Mouse (Mus musculus) CH12.LX (cell line): ENCODE results near the gene Lin28b. TPM values are rescaled to one million over a fixed set of nuclear protein-coding genes. Genes with fewer than 3 reads are reported as not detected.

Experiments
- DNase-seq: peaks from one replicate; pipeline ENCODE4 v3.0.0-alpha.2; 2013; ENCODE audit errors: extremely low read depth
- H3K27ac ChIP-seq: 2 replicates; pipeline ENCODE4 v1.5.1; 2012; ENCODE audit warnings: low read depth, mild to moderate bottlenecking, control low read depth, moderate library complexity; ENCODE audit not compliant: insufficient read depth
- H3K27me3 ChIP-seq: replicated peaks from 2 replicates; pipeline ENCODE3; 2012; ENCODE audit warnings: inconsistent platforms
- H3K36me3 ChIP-seq, 2 experiments: replicated peaks in 1 of 2; 2 replicates each; pipeline versions ENCODE3 to v1.6.1; 2012; ENCODE audit warnings: inconsistent platforms in 1 of 2, low read length in 1 of 2, mild to moderate bottlenecking in 1 of 2, mixed read lengths in 1 of 2, moderate library complexity in 1 of 2; ENCODE audit not compliant: control insufficient read depth in 1 of 2, insufficient read depth in 1 of 2
- H3K4me1 ChIP-seq, 2 experiments: 2 replicates each; pipeline ENCODE4 v1.6.1; 2012; ENCODE audit warnings: inconsistent platforms in 1 of 2, moderate library complexity in 1 of 2; ENCODE audit not compliant: insufficient read depth in 2 of 2, control insufficient read depth in 1 of 2
- H3K4me2 ChIP-seq: 2 replicates; pipeline ENCODE4 v1.6.1; 2012; ENCODE audit warnings: low read depth, mild to moderate bottlenecking, control low read depth; ENCODE audit not compliant: poor library complexity, insufficient read depth, severe bottlenecking
- H3K4me3 ChIP-seq, 3 experiments: fragments of 150-350 bp in 1 of 3; sonication (generic) in 1 of 3; replicated peaks in 1 of 3; 2 replicates each; pipeline versions ENCODE3 to v1.5.1; 2011 to 2012; ENCODE audit warnings: low read depth in 2 of 3, low read length in 2 of 3, mild to moderate bottlenecking in 2 of 3, moderate library complexity in 2 of 3, control low read depth in 1 of 3, improper control_type of control experiment in 1 of 3, inconsistent platforms in 1 of 3, mixed read lengths in 1 of 3; ENCODE audit not compliant: poor library complexity in 1 of 3
- H3K79me2 ChIP-seq: replicated peaks from 2 replicates; pipeline ENCODE4 v1.6.1; 2012; ENCODE audit warnings: mild to moderate bottlenecking, moderate library complexity; ENCODE audit not compliant: control insufficient read depth, poor library complexity, insufficient read depth, severe bottlenecking; ENCODE audit errors: extremely low read depth
- H3K9ac ChIP-seq: 2 replicates; pipeline ENCODE4 v1.6.1; 2012; ENCODE audit warnings: low read depth, mild to moderate bottlenecking, control low read depth, moderate library complexity; ENCODE audit not compliant: insufficient read depth
- H3K9me3 ChIP-seq: replicated peaks from 2 replicates; pipeline ENCODE3; 2012; ENCODE audit warnings: low read length, inconsistent platforms, mixed read lengths
- BHLHE40 ChIP-seq: IDR thresholded peaks from 2 replicates; pipeline ENCODE4 v1.6.1; 2011; ENCODE audit warnings: mild to moderate bottlenecking, low read depth, low read length, improper control_type of control experiment
- CHD1 ChIP-seq: IDR thresholded peaks from 2 replicates; pipeline ENCODE4 v1.6.1; 2012; ENCODE audit warnings: low read depth, low read length, improper control_type of control experiment, inconsistent platforms
- CHD2 ChIP-seq: IDR thresholded peaks from 2 replicates; pipeline ENCODE4 v1.6.1; 2011; ENCODE audit warnings: low read length, improper control_type of control experiment
- CTCF ChIP-seq, 2 experiments: IDR thresholded peaks in 1 of 2; conservative IDR thresholded peaks in 1 of 2; 2 replicates each; pipeline ENCODE4 v1.5.1; 2011 to 2012; ENCODE audit warnings: low read depth in 2 of 2, low read length in 2 of 2, improper control_type of control experiment in 1 of 2, inconsistent platforms in 1 of 2, mild to moderate bottlenecking in 1 of 2, moderate library complexity in 1 of 2
- ELF1 ChIP-seq: IDR thresholded peaks from 2 replicates; pipeline ENCODE4 v1.6.1; 2014; ENCODE audit warnings: low read depth, mild to moderate bottlenecking, inconsistent platforms, low read length, improper control_type of control experiment
- EP300 ChIP-seq: IDR thresholded peaks from 2 replicates; pipeline ENCODE4 v1.6.1; 2011; ENCODE audit warnings: low read length, improper control_type of control experiment
- ETS1 ChIP-seq: conservative IDR thresholded peaks from 2 replicates; pipeline ENCODE4 v1.6.1; 2012; ENCODE audit warnings: low read depth, mild to moderate bottlenecking, inconsistent platforms, low read length, improper control_type of control experiment, moderate library complexity
- MAFK ChIP-seq: IDR thresholded peaks from 2 replicates; pipeline ENCODE4 v1.6.1; 2011; ENCODE audit warnings: low read length, improper control_type of control experiment; ENCODE audit not compliant: insufficient replicate concordance
- MEF2A ChIP-seq: IDR thresholded peaks from 2 replicates; pipeline ENCODE4 v1.6.1; 2014; ENCODE audit warnings: low read depth, mild to moderate bottlenecking, inconsistent platforms, low read length, improper control_type of control experiment, borderline replicate concordance
- PAX5 ChIP-seq: IDR thresholded peaks from 2 replicates; pipeline ENCODE4 v1.6.1; 2012; ENCODE audit warnings: low read length, inconsistent platforms, mixed read lengths
- POLR2A ChIP-seq: IDR thresholded peaks from 2 replicates; pipeline ENCODE4 v1.6.1; 2011; ENCODE audit warnings: low read depth, mild to moderate bottlenecking, improper control_type of control experiment, low read length
- POLR2AphosphoS2 ChIP-seq: IDR thresholded peaks from 2 replicates; pipeline ENCODE4 v1.6.1; 2011; ENCODE audit warnings: low read depth, low read length, improper control_type of control experiment
- RAD21 ChIP-seq: IDR thresholded peaks from 2 replicates; pipeline ENCODE4 v1.6.1; 2011; ENCODE audit warnings: low read depth, mild to moderate bottlenecking, low read length, improper control_type of control experiment, moderate library complexity
- RCOR1 ChIP-seq: conservative IDR thresholded peaks from 2 replicates; pipeline ENCODE4 v1.6.1; 2012; ENCODE audit warnings: low read depth, mild to moderate bottlenecking, inconsistent platforms, low read length, improper control_type of control experiment
- SIN3A ChIP-seq: IDR thresholded peaks from 2 replicates; pipeline ENCODE4 v1.6.1; 2012; ENCODE audit warnings: low read length, improper control_type of control experiment, inconsistent platforms
- SMC3 ChIP-seq: IDR thresholded peaks from 2 replicates; pipeline ENCODE4 v1.6.1; 2011; ENCODE audit warnings: low read depth, low read length, improper control_type of control experiment
- UBTF ChIP-seq: IDR thresholded peaks from 2 replicates; pipeline ENCODE4 v1.6.1; 2012; ENCODE audit warnings: low read depth, mild to moderate bottlenecking, inconsistent platforms, low read length, improper control_type of control experiment, moderate library complexity
- USF1 ChIP-seq: IDR thresholded peaks from 2 replicates; pipeline ENCODE4 v1.6.1; 2014; ENCODE audit warnings: low read depth, mild to moderate bottlenecking, inconsistent platforms, low read length, improper control_type of control experiment
- ZKSCAN1 ChIP-seq: IDR thresholded peaks from 2 replicates; pipeline ENCODE4 v1.6.1; 2012; ENCODE audit warnings: low read depth, inconsistent platforms, low read length, improper control_type of control experiment, borderline replicate concordance
- ZMIZ1 ChIP-seq: IDR thresholded peaks from 2 replicates; pipeline ENCODE4 v1.6.1; 2012; ENCODE audit warnings: low read depth, mild to moderate bottlenecking, inconsistent platforms, low read length, improper control_type of control experiment
- dilution Hi-C: fragments of 300-500 bp; cut with MboI; formaldehyde crosslinking; loops from 2 replicates; pipeline ENCODE4 v1.14.3; 2020; ENCODE audit warnings: low sequenced_read_pairs; ENCODE audit not compliant: extremely low pct_unique_long_range_greater_than_20kb, extremely low pct_ligation_motif_present
- in situ Hi-C: fragments of 300-500 bp; cut with MboI; formaldehyde crosslinking; loops from 3 replicates; pipeline ENCODE4 v1.14.3; 2019; ENCODE audit warnings: low sequenced_read_pairs, low pct_ligation_motif_present, low pct_unique_long_range_greater_than_20kb, mixed read lengths
- polyA plus RNA-seq: library from polyadenylated mRNA; unstranded; fragments of >175 nt; gene quantifications from 2 replicates; pipeline ENCODE4 v1.2.1, GENCODE M21; 2012; ENCODE audit warnings: low read depth; ENCODE audit not compliant: insufficient read length
- total RNA-seq, 2 experiments: library from RNA; depleted of rRNA; stranded (reverse); fragments of 300-350 nt in 1 of 2; fragments of >200 nt in 1 of 2; gene quantifications; 2 replicates each; pipeline ENCODE4 v1.2.3; 2012 to 2014

Lin28b gene
- total RNA-seq (2012; rRNA removed): 11.6 and 11.8 TPM in 2 replicates
- total RNA-seq (2014; rRNA removed): 14.1 and 14.9 TPM in 2 replicates
- 9.5 and 10.0 TPM in 2 replicates for polyA plus RNA-seq

DNA sequence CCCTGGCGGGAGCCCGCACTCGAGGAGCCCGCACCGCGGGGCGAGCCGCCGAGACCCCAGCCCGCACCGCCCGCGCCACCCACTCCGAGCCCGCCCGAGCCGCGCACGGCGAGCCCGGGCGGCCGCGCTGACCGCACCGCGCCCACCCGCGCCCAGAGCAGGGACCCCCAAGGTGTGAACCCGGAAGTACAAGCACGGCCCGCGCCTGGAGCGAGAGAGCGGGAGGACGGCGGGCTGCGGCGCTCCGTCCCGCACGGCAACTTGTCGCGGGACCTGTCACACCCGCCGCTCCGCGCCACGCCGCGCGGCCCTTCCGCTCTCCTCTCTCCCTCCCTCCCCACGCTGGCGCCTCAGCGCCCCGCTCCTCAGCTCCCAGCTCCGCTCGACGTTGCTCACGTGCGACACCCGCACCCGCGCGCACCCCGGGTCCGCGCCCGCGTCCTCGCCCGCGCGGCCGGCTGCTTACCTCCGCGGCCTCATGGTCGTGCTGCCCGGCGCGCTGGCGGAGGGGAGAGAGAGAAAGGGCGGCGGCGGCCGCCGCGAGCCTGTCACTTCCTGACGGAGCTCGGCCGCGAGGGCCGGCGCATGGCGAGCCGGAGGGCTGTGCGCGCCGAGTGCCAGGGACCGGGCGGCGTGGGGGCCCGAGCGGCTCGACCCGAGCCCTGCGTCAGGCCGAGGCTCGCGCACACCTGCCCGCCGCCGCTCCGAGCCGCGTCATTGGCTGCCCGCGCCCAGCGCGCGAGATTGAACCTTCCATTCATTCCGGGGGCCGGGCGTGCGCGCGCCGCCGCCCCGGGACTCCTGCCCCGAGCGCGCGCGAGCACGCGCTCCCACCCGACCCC, at the start of gene Lin28b:
Gene Lin28b (minus strand): TSS at position 635 of the 842 bp plus-strand sequence.
- Histone ChIP-seq H3K4me3 (no peak within 1 kb of the TSS), H3K9ac (no peak within 1 kb of the TSS), H3K4me1 (no peaks in the 10 kb centered on the region), H3K79me2 (no peaks in the 10 kb centered on the region), H3K27ac (no peak within 1 kb of the TSS), H3K9me3 (peaks cover 14% of the 10 kb centered on the region), H3K4me2 (no peak within 1 kb of the TSS), H3K36me3 (no peaks in the 10 kb centered on the region), H3K27me3 (no peaks in the 10 kb centered on the region)
- in situ Hi-C loops: no loop called here
- TF ChIP-seq ELF1 (no peak), PAX5 (no peak), BHLHE40 (no peak)
- dilution Hi-C loops: no loop called here
- no peak for DNase-seq

DNA sequence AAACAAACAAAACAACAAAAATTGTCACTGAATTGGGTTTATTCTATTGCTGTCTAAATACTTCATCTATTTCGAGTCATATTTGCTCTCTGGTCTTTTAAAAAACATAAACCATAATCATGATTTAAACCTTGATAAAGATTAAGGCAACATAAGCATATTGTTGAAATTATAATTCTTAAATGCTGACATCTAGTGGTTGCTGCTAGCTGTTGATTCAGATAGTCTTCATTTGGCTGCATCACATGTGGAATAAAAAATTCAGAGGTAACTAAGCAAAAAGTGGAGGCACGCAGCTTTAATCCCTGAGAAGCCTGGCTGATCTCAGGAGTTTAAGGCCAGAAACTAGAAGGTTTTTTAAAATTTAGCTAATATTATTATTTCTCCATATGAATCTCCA, 25.6 kb upstream of the Lin28b start:
- Histone ChIP-seq H3K4me1 (no peaks in the 10 kb centered on the region), H3K79me2 (no peaks in the 10 kb centered on the region), H3K4me3 (no peak overlapping the region), H3K9me3 (no peaks in the 10 kb centered on the region), H3K9ac (no peak overlapping the region), H3K27me3 (no peaks in the 10 kb centered on the region), H3K36me3 (no peaks in the 10 kb centered on the region), H3K4me2 (no peak overlapping the region), H3K27ac (no peak overlapping the region)
- TF ChIP-seq RCOR1 (no peak), RAD21 (peak; percentile 39), CTCF (conservative IDR thresholded peaks at IDR 0.05 in 1 of 2, IDR thresholded peaks at IDR 0.05 in 1 of 2; ENCODE audit: low read depth in 2 of 2, low read length in 2 of 2) (peak in 1 of 2 experiments; percentile 52; a peak in 2 of 4 replicates), POLR2A (no peak), ZKSCAN1 (no peak), USF1 (no peak), ETS1 (no peak), UBTF (no peak), SMC3 (peak; percentile 29), POLR2AphosphoS2 (no peak)
- DNase-seq: no peak
- in situ Hi-C loops (no loop called here), dilution Hi-C loops (no loop called here)

- no peak for DNase-seq
- Histone ChIP-seq H3K9ac (no peak overlapping the region), H3K4me1 (no peaks in the 10 kb centered on the region), H3K27ac (no peak overlapping the region), H3K79me2 (no peaks in the 10 kb centered on the region), H3K27me3 (no peaks in the 10 kb centered on the region), H3K4me2 (no peak overlapping the region), H3K36me3 (no peaks in the 10 kb centered on the region), H3K4me3 (no peak overlapping the region), H3K9me3 (no peaks in the 10 kb centered on the region)
- TF ChIP-seq BHLHE40 (no peak), SIN3A (no peak), POLR2A (no peak), ZMIZ1 (no peak), ETS1 (no peak), ZKSCAN1 (no peak), CHD2 (no peak), USF1 (no peak), EP300 (no peak), MAFK (no peak), MEF2A (no peak), CHD1 (no peak)
- dilution Hi-C loops: no loop called here
- in situ Hi-C loops: no loop called here
Observed at GRCm38 (mm10) chr10:45510662-45511061, 24.5 kb upstream of the Lin28b start.
